Mouse (Mus musculus) olfactory bulb, adult 2 months (tissue): ENCODE data around the gene Ccdc127.

ENCODE experiments used
- CTCF ChIP-seq: fragments of 200-500 bp; IDR thresholded peaks from 2 replicates; pipeline ENCODE4 v1.5.1; 2012; ENCODE audit warnings: low read depth, mild to moderate bottlenecking, low read length, moderate library complexity; ENCODE audit not compliant: insufficient read depth
- POLR2A ChIP-seq: fragments of 200-500 bp; IDR thresholded peaks from 2 replicates; pipeline ENCODE4 v1.6.1; 2012; ENCODE audit warnings: mild to moderate bottlenecking, low read depth, low read length, moderate library complexity; ENCODE audit not compliant: insufficient read depth

- TF ChIP-seq CTCF (no peak), POLR2A (no peak)
Observed at GRCm38 (mm10) chr13:74389730-74390129, 39.6 kb downstream of the Ccdc127 start.
